Mouse (Mus musculus) midbrain, postnatal 0 days (tissue): ENCODE results near the gene Cilp2. TPM values are rescaled to one million over a fixed set of nuclear protein-coding genes. Genes with fewer than 3 reads are reported as not detected.

ENCODE experiments used
- ATAC-seq: fragments of 200-750 bp; cut with Nextera tagmentation; 2 replicates; pipeline ENCODE4 v1.8.0; 2017; ENCODE audit warnings: moderate number of reproducible peaks, mild to moderate bottlenecking, moderate TSS enrichment, moderate library complexity; ENCODE audit not compliant: low FRiP score
- DNase-seq: peaks from one replicate; pipeline ENCODE4 v3.0.0-alpha.2; 2015; ENCODE audit warnings: low spot score
- H3K27ac ChIP-seq: fragments of 300-500 bp; sonication (generic); 2 replicates; pipeline ENCODE4 v1.5.1; 2014; ENCODE audit warnings: low read depth, mild to moderate bottlenecking, low read length, mixed read lengths
- H3K27me3 ChIP-seq: fragments of 300-500 bp; sonication (generic); 2 replicates; pipeline ENCODE4 v1.6.1; 2014; ENCODE audit warnings: low read length, control low read depth, mixed read lengths; ENCODE audit not compliant: insufficient read depth
- H3K36me3 ChIP-seq: fragments of 300-500 bp; sonication (generic); 2 replicates; pipeline ENCODE4 v1.6.1; 2014; ENCODE audit warnings: low read length, control low read depth, mixed read lengths; ENCODE audit not compliant: insufficient read depth
- H3K4me1 ChIP-seq: fragments of 300-500 bp; sonication (generic); 2 replicates; pipeline ENCODE4 v1.6.1; 2014; ENCODE audit warnings: mild to moderate bottlenecking, control low read depth, antibody characterized with exemption, low read length, mixed read lengths; ENCODE audit not compliant: insufficient read depth
- H3K4me2 ChIP-seq: fragments of 300-500 bp; sonication (generic); 2 replicates; pipeline ENCODE4 v1.6.1; 2014; ENCODE audit warnings: low read depth, mild to moderate bottlenecking, low read length, mixed read lengths; ENCODE audit not compliant: poor library complexity, severe bottlenecking
- H3K4me3 ChIP-seq: fragments of 300-500 bp; sonication (generic); 2 replicates; pipeline ENCODE4 v1.5.1; 2014; ENCODE audit warnings: low read depth, mild to moderate bottlenecking, low read length, moderate library complexity
- H3K9ac ChIP-seq: fragments of 300-500 bp; sonication (generic); replicated peaks from 2 replicates; pipeline ENCODE4 v1.6.1; 2014; ENCODE audit warnings: mild to moderate bottlenecking, low read length, moderate library complexity, mixed read lengths; ENCODE audit not compliant: poor library complexity, severe bottlenecking
- H3K9me3 ChIP-seq: fragments of 300-500 bp; sonication (generic); 2 replicates; pipeline ENCODE4 v1.6.1; 2016; ENCODE audit warnings: low read length, control low read depth
- CTCF ChIP-seq: IDR thresholded peaks from 2 replicates; pipeline ENCODE4 v1.5.1; 2016; ENCODE audit warnings: antibody characterized with exemption, mild to moderate bottlenecking
- WGBS: fragments of 180-500 bp; shearing (Covaris S2); extraction: QIAGEN DNeasy Blood & Tissue Kit; methylation state at CpG from one replicate; pipeline ENCODE4 v1.1.7; 2014; 5-methylcytosine and 5-hydroxymethylcytosine counted together
- polyA plus RNA-seq: library from polyadenylated mRNA; unstranded; fragments of >200 nt; fragmentation: Nextera tagmentation; extraction: Ambion mirVana; gene quantifications from 2 replicates; pipeline ENCODE4 v1.2.1, GENCODE M21; 2015
- total RNA-seq: library from RNA; depleted of rRNA; stranded (reverse); fragments of >200 nt; gene quantifications from 2 replicates; pipeline ENCODE4 v1.2.3, GENCODE M21; 2014

Gene Cilp2
- total and polyA plus RNA-seq, 2 experiments from 2014 or later, result 8.0 to 12.0 TPM

DNA sequence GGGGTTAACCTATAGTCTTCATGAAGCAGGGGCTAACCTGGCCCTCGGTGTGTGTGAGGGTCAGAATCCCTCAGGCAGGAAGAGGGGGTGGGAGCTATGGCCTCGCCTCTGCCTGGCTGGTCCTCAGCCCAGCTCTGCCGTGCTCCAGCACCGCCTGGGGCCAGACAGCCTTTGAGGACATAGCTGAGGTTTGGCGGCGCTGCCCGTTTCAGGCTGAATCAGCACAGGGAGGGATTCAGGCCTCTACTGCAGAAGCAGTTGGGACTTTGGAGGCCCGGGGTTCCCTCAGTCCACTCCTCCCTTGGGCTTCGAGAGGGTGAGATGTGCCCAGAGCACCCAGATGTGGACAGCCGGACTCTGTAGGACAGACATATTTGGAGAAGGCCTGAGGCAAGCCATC is 11.4 kb downstream of the Cilp2 start:
- no peak for ATAC-seq
- Histone ChIP-seq H3K27ac (no peak overlapping the region), H3K9ac (no peak overlapping the region), H3K9me3 (no peaks in the 10 kb centered on the region), H3K4me3 (no peak overlapping the region), H3K27me3 (peaks cover 18% of the 10 kb centered on the region), H3K4me1 (no peaks in the 10 kb centered on the region), H3K36me3 (0 out of 2 replicates have a peak, but pooled peaks cover 7% of the 10 kb centered on the region), H3K4me2 (no peak overlapping the region)
- TF ChIP-seq CTCF, result no peak
- no peak for DNase-seq
- 52% methylated on average over 10 of the region's 10 CpGs for WGBS

DNA sequence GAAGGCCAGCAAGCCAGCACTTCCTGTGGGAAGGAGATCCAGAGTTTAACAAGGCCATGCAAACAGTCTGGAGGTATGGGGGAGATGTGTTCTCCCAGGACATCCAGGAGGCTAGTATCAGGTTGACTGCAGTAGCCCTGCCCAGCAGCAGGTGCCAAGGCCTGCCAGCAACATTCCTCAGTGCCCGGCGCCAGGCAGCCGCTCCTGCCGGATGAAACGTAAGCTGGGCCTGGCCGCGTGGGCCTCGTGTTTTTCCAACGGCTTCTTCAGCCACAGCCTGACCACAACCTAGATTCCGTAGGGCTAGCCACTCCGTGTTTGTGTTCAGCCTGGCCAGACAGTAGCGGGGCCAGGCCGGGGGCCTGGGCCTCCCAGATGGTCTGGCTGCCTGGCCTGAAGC is 12.8 kb downstream of the Cilp2 start:
- no peak overlapping the region for H3K4me2 ChIP-seq
- TF ChIP-seq CTCF, result no peak
- no peaks in the 10 kb centered on the region for H3K4me1 ChIP-seq
- no peak for DNase-seq
- ATAC-seq, result no peak
- 87% methylated on average over 13 of the region's 13 CpGs for WGBS
- peaks cover 4% of the 10 kb centered on the region; the same call in 1 of the 2 replicates for H3K27me3 ChIP-seq
- no peaks in the 10 kb centered on the region for H3K9me3 ChIP-seq
- H3K27ac ChIP-seq, result no peak overlapping the region
- no peak overlapping the region for H3K9ac ChIP-seq
- 0 out of 2 replicates have a peak, but pooled peaks cover 13% of the 10 kb centered on the region for H3K36me3 ChIP-seq
- no peak overlapping the region for H3K4me3 ChIP-seq

DNA sequence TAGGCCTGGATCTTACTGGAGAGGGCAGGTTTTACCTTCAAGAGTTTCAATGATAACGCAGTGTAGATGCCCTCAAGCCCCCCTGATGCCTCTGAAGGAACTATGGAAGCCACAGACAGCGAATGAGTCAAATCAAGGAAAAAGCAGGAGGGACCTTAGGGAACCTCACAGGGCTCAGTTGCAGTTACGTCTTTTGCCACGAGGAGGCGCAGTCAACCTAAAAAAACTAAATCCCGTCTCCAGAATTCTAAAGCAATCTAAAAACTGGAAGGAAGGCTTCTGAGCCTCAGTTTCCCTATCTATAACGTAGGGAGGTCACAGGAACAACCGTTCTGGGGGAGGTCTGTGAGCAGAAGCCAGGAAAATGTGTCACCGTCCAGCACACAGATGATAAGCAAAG is 13.3 kb downstream of the Cilp2 start:
- H3K4me1 ChIP-seq, result no peaks in the 10 kb centered on the region
- WGBS, result 9% methylated on average over 9 of the region's 9 CpGs
- H3K36me3 ChIP-seq, result 0 out of 2 replicates have a peak, but pooled peaks cover 13% of the 10 kb centered on the region
- H3K27me3 ChIP-seq, result no peaks in the 10 kb centered on the region
- H3K4me3 ChIP-seq, result no peak overlapping the region
- no peak overlapping the region for H3K9ac ChIP-seq
- no peak overlapping the region for H3K4me2 ChIP-seq
- no peaks in the 10 kb centered on the region for H3K9me3 ChIP-seq
- DNase-seq (peak; percentile 56), ATAC-seq (no peak)
- TF ChIP-seq CTCF, result peak; percentile 82
- H3K27ac ChIP-seq, result no peak overlapping the region

DNA sequence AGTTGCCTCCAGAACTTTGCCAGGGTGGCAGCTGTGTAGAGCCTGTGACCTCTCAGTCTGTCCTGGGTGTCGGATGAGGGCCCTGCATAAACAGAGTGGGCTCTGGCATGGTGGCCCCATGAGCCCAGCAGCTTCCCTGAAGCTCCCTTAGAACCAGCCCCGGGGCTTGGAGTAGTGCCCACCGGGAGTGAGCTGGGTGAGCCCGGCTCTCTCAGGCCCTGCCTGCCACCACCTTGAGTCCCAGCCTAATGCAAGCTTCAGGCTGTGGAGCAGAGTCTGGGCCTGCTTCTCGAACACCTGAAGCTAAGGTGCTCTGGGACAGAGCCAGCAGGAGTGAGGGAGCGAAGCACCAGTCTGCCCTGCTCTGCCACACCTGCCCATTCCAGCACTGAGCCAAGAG is 16.6 kb downstream of the Cilp2 start:
- H3K27ac ChIP-seq, result no peak overlapping the region
- TF ChIP-seq CTCF, result no peak
- no peaks in the 10 kb centered on the region for H3K27me3 ChIP-seq
- 0 out of 2 replicates have a peak, but pooled peaks cover 13% of the 10 kb centered on the region for H3K36me3 ChIP-seq
- H3K9ac ChIP-seq, result no peak overlapping the region
- no peaks in the 10 kb centered on the region for H3K9me3 ChIP-seq
- ATAC-seq (no peak), DNase-seq (no peak)
- 96% methylated on average over 6 of the region's 6 CpGs for WGBS
- no peaks in the 10 kb centered on the region for H3K4me1 ChIP-seq
- H3K4me3 ChIP-seq, result no peak overlapping the region
- no peak overlapping the region for H3K4me2 ChIP-seq

DNA sequence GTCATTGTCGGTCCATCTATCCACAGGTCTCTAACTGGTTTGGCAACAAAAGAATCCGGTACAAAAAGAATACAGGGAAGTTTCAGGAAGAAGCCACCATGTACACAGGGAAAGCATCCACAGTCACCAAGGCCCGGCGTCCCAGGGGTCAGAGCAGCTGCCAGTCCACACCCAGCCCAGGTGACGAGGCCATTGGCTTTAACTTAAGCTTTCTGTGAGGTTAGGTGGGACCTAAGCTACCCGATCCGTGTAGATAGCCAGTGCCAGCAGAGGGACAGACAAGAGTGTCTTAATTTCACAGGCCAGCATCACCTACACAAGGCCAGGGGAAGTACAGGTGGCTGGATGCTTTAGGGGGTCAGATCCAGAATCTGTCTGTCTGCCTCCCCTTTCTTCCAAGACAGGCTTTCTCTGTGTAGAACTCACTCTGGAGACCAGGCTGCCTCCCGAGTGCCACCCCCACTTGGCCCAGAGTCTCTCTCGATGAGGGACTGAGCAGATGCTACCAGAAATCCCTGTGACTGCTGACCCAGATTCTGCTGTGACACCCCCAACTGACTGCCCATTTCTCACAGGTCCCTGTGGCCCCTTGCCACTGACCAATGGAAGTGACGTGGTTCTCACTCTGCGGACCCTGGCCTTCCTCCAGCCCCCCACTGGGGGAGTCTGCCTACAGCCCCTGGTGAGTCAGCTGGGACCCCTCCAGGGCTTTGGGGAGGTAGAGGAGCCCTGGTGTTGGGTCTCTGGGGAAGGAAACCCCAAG is 17.3 kb downstream of the Cilp2 start:
- H3K27ac ChIP-seq, result no peak overlapping the region
- H3K4me2 ChIP-seq, result no peak overlapping the region
- H3K9me3 ChIP-seq, result no peaks in the 10 kb centered on the region
- no peak overlapping the region for H3K9ac ChIP-seq
- no peak for ATAC-seq
- no peaks in the 10 kb centered on the region for H3K27me3 ChIP-seq
- no peak for TF ChIP-seq CTCF
- 86% methylated on average over 11 of the region's 11 CpGs for WGBS
- H3K36me3 ChIP-seq, result 0 out of 2 replicates have a peak, but pooled peaks cover 13% of the 10 kb centered on the region
- no peak overlapping the region for H3K4me3 ChIP-seq
- DNase-seq, result no peak
- H3K4me1 ChIP-seq, result no peaks in the 10 kb centered on the region

DNA sequence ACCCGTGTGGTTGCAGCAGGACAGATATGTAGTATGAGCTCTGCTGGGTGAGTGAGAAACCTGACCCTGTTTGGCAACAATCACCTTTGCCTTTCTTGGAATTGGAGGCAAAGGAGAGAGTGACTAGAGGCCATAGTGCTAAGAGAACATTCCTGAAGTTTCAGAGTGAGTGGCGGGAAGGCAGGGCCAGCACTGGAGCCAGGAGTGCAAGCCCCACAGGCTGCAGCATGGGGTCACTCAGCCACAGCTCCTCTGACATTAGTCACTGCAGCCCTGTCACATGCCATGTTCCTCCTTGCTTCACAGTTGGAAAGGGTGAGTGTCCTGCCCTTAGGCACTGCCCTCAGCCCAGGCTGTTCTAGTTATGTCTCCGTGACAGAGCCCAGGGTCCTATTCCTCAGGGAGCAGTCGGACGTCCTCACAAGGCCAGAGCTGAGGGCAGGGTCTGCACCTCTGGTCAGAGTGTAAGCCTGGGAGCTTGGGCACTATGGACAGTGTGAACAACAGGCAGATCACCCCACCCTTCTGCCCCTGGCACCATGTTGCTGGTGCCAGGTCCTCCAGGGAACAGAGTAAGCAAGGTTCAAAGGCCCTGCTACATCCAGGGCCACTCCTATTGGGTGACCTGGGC is 19.7 kb downstream of the Cilp2 start:
- no peak overlapping the region for H3K4me3 ChIP-seq
- TF ChIP-seq CTCF, result no peak
- 87% methylated on average over 5 of the region's 5 CpGs for WGBS
- no peak for ATAC-seq
- H3K27me3 ChIP-seq, result no peaks in the 10 kb centered on the region
- no peaks in the 10 kb centered on the region for H3K4me1 ChIP-seq
- no peak overlapping the region for H3K9ac ChIP-seq
- no peak overlapping the region for H3K4me2 ChIP-seq
- 0 out of 2 replicates have a peak, but pooled peaks cover 23% of the 10 kb centered on the region for H3K36me3 ChIP-seq
- no peak overlapping the region for H3K27ac ChIP-seq
- no peak for DNase-seq
- H3K9me3 ChIP-seq, result no peaks in the 10 kb centered on the region
